28 mouse cellular contexts compared by ENCODE assay signal in genomic region chr1:37709736-37710135, GRCm38 (mm10). TPM values are rescaled to one million over a fixed set of nuclear protein-coding genes. Genes with fewer than 3 reads are reported as not detected.
DNase-seq lines count a peak whose midpoint lies in the region; TF ChIP-seq lines count a peak whose summit lies in the region.
"Had no signal": no experiment of that assay in that cellular context is flagged by ENCODE, and none has a peak within 500 bp of the region (broad histone marks: within the 10 kb centered on the region; RNA-seq: fewer than 3 reads in every experiment).

No protein-coding gene starts in this region.

- no peak for DNase-seq in layer of hippocampus, adult 2 months (ENCODE audit: low spot score in 2 of 2)
- no peak for DNase-seq in layer of hippocampus, postnatal 36 days
- DNase-seq in right cerebral cortex, postnatal 14 days, result peak; percentile 2
- no peak for DNase-seq in right cerebral cortex, adult 2 months (ENCODE audit: low spot score in 2 of 2)
- no peak for DNase-seq in adrenal gland, adult 18-20 months (ENCODE audit: low spot score in 2 of 2)
- DNase-seq in adrenal gland, postnatal 10 days, result no peak
- DNase-seq: adrenal gland, postnatal 14 days; B cell, adult 2 months; cerebellum, adult 11-12 months; cerebellum, adult 8-10 months; cerebellum, postnatal 10 days; cerebellum, postnatal 36 days; embryo, embryonic 11 days; gastrocnemius, postnatal 25 days; heart, adult 18-20 months; heart, postnatal 14 days; heart, postnatal 4 days had no signal

- peak overlapping the region; percentile 88 for H3K27ac ChIP-seq in layer of hippocampus, adult 2 months
- H3K27ac ChIP-seq in olfactory bulb, adult 2 months (ENCODE audit: insufficient read depth, low read depth, low read length), result peak overlapping the region; percentile 91
- H3K27ac ChIP-seq: embryonic facial prominence, embryonic 10.5 days; embryonic facial prominence, embryonic 13.5 days; forebrain, embryonic 12.5 days; forebrain, embryonic 15.5 days; heart, embryonic 10.5 days; heart, embryonic 13.5 days; hindbrain, embryonic 12.5 days; hindbrain, embryonic 15.5 days had no signal

- no peak for TF ChIP-seq POLR2A in olfactory bulb, adult 2 months (IDR thresholded peaks at IDR 0.05; ENCODE audit: insufficient read depth, low read depth, low read length)

- peaks cover 43% of the 10 kb centered on the region for H3K4me1 ChIP-seq in olfactory bulb, adult 2 months (ENCODE audit: control insufficient read depth, insufficient read depth, low read length)
- H3K4me1 ChIP-seq: embryonic facial prominence, embryonic 10.5 days; embryonic facial prominence, embryonic 13.5 days; forebrain, embryonic 12.5 days; forebrain, embryonic 15.5 days; heart, embryonic 10.5 days; heart, embryonic 13.5 days; hindbrain, embryonic 12.5 days; hindbrain, embryonic 15.5 days had no signal

- WGBS in olfactory bulb, adult 2 months, result 24% methylated on average over 8 of the region's 8 CpGs

- no peak overlapping the region for H3K4me3 ChIP-seq in layer of hippocampus, adult 2 months
- no peak overlapping the region for H3K4me3 ChIP-seq in olfactory bulb, adult 2 months (ENCODE audit: insufficient read depth, low read depth, low read length)
- H3K4me3 ChIP-seq: embryonic facial prominence, embryonic 10.5 days; embryonic facial prominence, embryonic 13.5 days; erythroblast, embryonic 14.5 days; forebrain, embryonic 12.5 days; forebrain, embryonic 15.5 days; heart, embryonic 10.5 days; heart, embryonic 13.5 days; hindbrain, embryonic 12.5 days; hindbrain, embryonic 15.5 days had no signal

- TF ChIP-seq CTCF in layer of hippocampus, adult 2 months (conservative IDR thresholded peaks at IDR 0.05), result no peak
- TF ChIP-seq CTCF in olfactory bulb, adult 2 months (IDR thresholded peaks at IDR 0.05; ENCODE audit: insufficient read depth, low read depth, low read length), result no peak

RNA-seq across cellular contexts. Expression of gene 2010300C02Rik, which starts 10.1 kb away (rescaled TPM):
- 100 to 1,000 TPM; 399 to 415 TPM for total RNA-seq in layer of hippocampus, adult 2 months (2021)
- total RNA-seq in layer of hippocampus, postnatal 36 days (2021), result 100 to 1,000 TPM; 362 to 390 TPM
- not detected in 2 replicates for polyA plus RNA-seq in olfactory bulb, adult 2 months (2012; ENCODE audit: insufficient read depth, insufficient read length, low replicate concordance, missing spikeins)
- total RNA-seq in adrenal gland, adult 18-20 months (2021), result 1 to 10 TPM; 2.1 to 3.5 TPM
- total RNA-seq in adrenal gland, postnatal 10 days (2021), result 1 to 10 TPM; 2.9 TPM
- polyA plus RNA-seq: G1E had no signal

Comparison
In these comparisons a context has a peak if more than half of its experiments do, and no peak if none do; other contexts are left out.
1. RNA of gene 2010300C02Rik, which starts 10.1 kb away (total RNA-seq): 399 to 415 TPM in layer of hippocampus, adult 2 months and 362 to 390 TPM in layer of hippocampus, postnatal 36 days; 2.1 to 3.5 TPM in adrenal gland, adult 18-20 months and 2.9 TPM in adrenal gland, postnatal 10 days; every median in the first group is over 10 times any median in the second.